Mouse (Mus musculus) heart, postnatal 4 days (tissue): ENCODE data around the gene Rpn1. TPM values are rescaled to one million over a fixed set of nuclear protein-coding genes. Genes with fewer than 3 reads are reported as not detected.

Source experiments
- DNase-seq: peaks from one replicate; pipeline ENCODE4 v3.0.0; 2021
- total RNA-seq, 2 experiments: library from RNA; stranded (reverse); gene quantifications; 2 replicates each; pipeline ENCODE4 v1.2.3; 2021

Gene Rpn1
- 100 to 1,000 TPM; 128 to 130 TPM for total RNA-seq

GRCm38 (mm10) chr6:88084278-88085151, at the start of gene Rpn1:
Rpn1 (plus strand) TSS chr6:88084482.
- peak; percentile 99 for DNase-seq

GRCm38 (mm10) chr6:88037471-88038045, 46.7 kb upstream of the Rpn1 start:
- DNase-seq = no peak

- no peak for DNase-seq
These were observed 44.9 kb upstream of the Rpn1 start for GRCm38 (mm10) chr6:88039426-88039825.

- DNase-seq = no peak
These were observed 43.1 kb upstream of the Rpn1 start for GRCm38 (mm10) chr6:88041221-88041620.

- DNase-seq = no peak
These were observed 41.9 kb upstream of the Rpn1 start for GRCm38 (mm10) chr6:88042336-88042735.

GRCm38 (mm10) chr6:88044234-88044576, 40.1 kb upstream of the Rpn1 start:
- no peak for DNase-seq

GRCm38 (mm10) chr6:88044577-88045405, 39.5 kb upstream of the Rpn1 start, which contains the start of gene Rab7:
Rab7 (minus strand) TSS chr6:88045270.
- peak; percentile 97 for DNase-seq

- DNase-seq = no peak
These were observed 38.9 kb upstream of the Rpn1 start for GRCm38 (mm10) chr6:88045406-88045766.

GRCm38 (mm10) chr6:88047853-88048252, 36.4 kb upstream of the Rpn1 start:
- no peak for DNase-seq

- DNase-seq = no peak
These were observed 35.3 kb upstream of the Rpn1 start for GRCm38 (mm10) chr6:88049008-88049407.

- no peak for DNase-seq
These were observed 33.1 kb upstream of the Rpn1 start for GRCm38 (mm10) chr6:88051206-88051605.

- no peak for DNase-seq
These were observed 30.8 kb upstream of the Rpn1 start for GRCm38 (mm10) chr6:88053228-88054080.

- no peak for DNase-seq
These were observed 30.0 kb upstream of the Rpn1 start for GRCm38 (mm10) chr6:88054081-88054835.

- no peak for DNase-seq
These were observed 28.6 kb upstream of the Rpn1 start for GRCm38 (mm10) chr6:88055663-88056062.

GRCm38 (mm10) chr6:88056866-88057265, 27.4 kb upstream of the Rpn1 start:
- no peak for DNase-seq

- DNase-seq = no peak
These were observed 24.4 kb upstream of the Rpn1 start for GRCm38 (mm10) chr6:88059903-88060302.

- no peak for DNase-seq
These were observed 23.7 kb upstream of the Rpn1 start for GRCm38 (mm10) chr6:88060602-88061001.

- DNase-seq = no peak
These were observed 22.9 kb upstream of the Rpn1 start for GRCm38 (mm10) chr6:88061406-88061805.

- no peak for DNase-seq
These were observed 21.9 kb upstream of the Rpn1 start for GRCm38 (mm10) chr6:88062398-88062797.

GRCm38 (mm10) chr6:88064072-88064642, 20.1 kb upstream of the Rpn1 start:
- no peak for DNase-seq

GRCm38 (mm10) chr6:88065116-88065515, 19.2 kb upstream of the Rpn1 start:
- DNase-seq = peak; percentile 69
